Mouse (Mus musculus): ENCODE measurements at regions not wholly inside any gene's neighbourhood (a gene's known extent, or its start where the extent isn't known, plus 50 kb on each side); places are given as distances from the start of the nearest gene placed in this dataset.

DNA sequence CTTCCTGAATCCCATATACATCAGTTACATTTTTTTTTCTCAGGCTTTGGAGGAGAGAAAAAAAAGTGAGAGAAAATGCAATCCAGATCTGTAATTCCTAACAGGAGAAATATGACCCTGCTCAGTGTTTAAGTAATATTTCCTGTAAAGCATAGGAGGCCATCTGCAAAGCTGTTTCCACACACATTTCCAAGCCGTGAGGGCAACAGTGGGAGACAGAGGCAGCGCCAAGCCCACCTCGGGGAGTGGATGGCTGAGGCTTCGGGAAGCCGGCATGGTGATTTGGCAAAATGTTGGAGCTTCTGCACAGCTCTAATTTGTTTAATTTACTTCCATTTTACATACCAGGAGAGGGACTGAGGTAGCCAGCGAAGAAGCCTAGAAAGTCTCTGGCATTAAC, 372.6 kb upstream of the Mki67 start:
- TF ChIP-seq E2F4 (IDR thresholded peaks at IDR 0.05; ENCODE audit: insufficient read depth): no peak
- no peak for TF ChIP-seq USF1 (IDR thresholded peaks at IDR 0.05; ENCODE audit: low read depth)
- TF ChIP-seq POLR2A (IDR thresholded peaks at IDR 0.05; ENCODE audit: insufficient read length, low read depth): no peak
- TF ChIP-seq REST (IDR thresholded peaks at IDR 0.05; ENCODE audit: insufficient read depth, insufficient read length): no peak
- TF ChIP-seq MYOD1 (IDR thresholded peaks at IDR 0.05; ENCODE audit: control insufficient read depth in 1 of 3, insufficient read length in 2 of 3, low read depth in 2 of 3): no peak

Data from myocyte (in vitro differentiated cells).